In genomic region chr2:51304694-51305093, GRCm38 (mm10) we compare ENCODE assay signal across 9 mouse cellular contexts.
DNase-seq lines count a peak whose midpoint lies in the region.
"Had no signal": no experiment of that assay in that cellular context is flagged by ENCODE, and none has a peak within 500 bp of the region (broad histone marks: within the 10 kb centered on the region; RNA-seq: fewer than 3 reads in every experiment).

No protein-coding gene starts in this region.

- intact Hi-C loops in left cerebral cortex, postnatal 25 days (cut with DNase I): no loop called here
- intact Hi-C loops in left cerebral cortex, postnatal 14 days (cut with DNase I): no loop called here

- peak; percentile 3 to 35 for DNase-seq in left cerebral cortex, postnatal 25 days (ENCODE audit: low spot score in 2 of 2)
- DNase-seq in left cerebral cortex, postnatal 14 days (ENCODE audit: low spot score in 2 of 2): no peak
- peak; percentile 10 for DNase-seq in adipocyte (ENCODE audit: low spot score)
- peak; percentile 3 for DNase-seq in adrenal gland, postnatal 25 days
- no peak for DNase-seq in thymus, adult 18-20 months
- no peak for DNase-seq in kidney, postnatal 25 days
- no peak for DNase-seq in lung, postnatal 10 days
- DNase-seq: cerebellum, adult 8-10 months; right cerebral cortex, postnatal 25 days had no signal

Comparison
In these comparisons a context has a peak if more than half of its experiments do, and no peak if none do; other contexts are left out.
1. DNase-seq: peak in left cerebral cortex, postnatal 25 days (2 of 2), adipocyte (single experiment) and adrenal gland, postnatal 25 days (single experiment); none in left cerebral cortex, postnatal 14 days (0 of 2), thymus, adult 18-20 months (0 of 2), kidney, postnatal 25 days (0 of 2) and lung, postnatal 10 days (single experiment).